Mouse (Mus musculus) brain, embryonic 14.5 days (tissue): ENCODE data around the gene Mast4. TPM values are rescaled to one million over a fixed set of nuclear protein-coding genes. Genes with fewer than 3 reads are reported as not detected.
A peak's percentile ranks its signal among the peaks of the same experiment; 100 is the strongest.
"Not testable (repeated sequence)": the region's sequence is repeated elsewhere in the genome, so short reads cannot be mapped to it uniquely, and the experiment has no call there.

ENCODE experiments used
- DNase-seq: peaks from one replicate; pipeline ENCODE4 v3.0.0-alpha.2; 2011; ENCODE audit warnings: low read depth
- CTCF ChIP-seq: fragments of 200-500 bp; IDR thresholded peaks from 2 replicates; pipeline ENCODE4 v1.5.1; 2012; ENCODE audit warnings: inconsistent platforms, mild to moderate bottlenecking, moderate library complexity, borderline replicate concordance; ENCODE audit not compliant: insufficient read depth, insufficient read length; ENCODE audit errors: extremely low read depth
- POLR2A ChIP-seq: fragments of 200-500 bp; IDR thresholded peaks from 2 replicates; pipeline ENCODE4 v1.6.1; 2012; ENCODE audit warnings: mild to moderate bottlenecking, inconsistent platforms, borderline replicate concordance; ENCODE audit not compliant: poor library complexity, insufficient read depth, insufficient read length, severe bottlenecking; ENCODE audit errors: extremely low read depth
- polyA plus RNA-seq: library from polyadenylated mRNA; depleted of rRNA; stranded (reverse); fragments of >200 nt; gene quantifications from 2 replicates; pipeline ENCODE4 v1.2.3, GENCODE M21; 2012; rRNA removed

Gene Mast4
- polyA plus RNA-seq: 13.0 and 30.7 TPM in 2 replicates

DNA sequence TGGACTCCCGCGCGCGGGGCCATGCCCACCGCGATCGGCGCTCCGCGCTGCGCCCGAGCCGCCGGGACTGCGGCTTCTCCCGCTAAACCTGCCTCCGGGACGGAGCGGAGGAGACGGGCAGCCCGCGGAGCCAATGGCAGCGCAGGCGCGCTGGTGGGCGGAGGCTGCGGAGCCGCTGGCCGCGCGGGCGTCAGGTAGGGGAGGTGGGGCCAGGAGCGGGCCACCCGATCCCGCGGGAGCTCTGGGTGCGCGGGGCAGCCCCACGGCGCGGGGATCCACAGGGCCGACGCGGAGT, at the start of gene Mast4:
Gene Mast4 (minus strand): TSS at position 106 of the 295 bp plus-strand sequence.
- DNase-seq: peak; percentile 93
- TF ChIP-seq CTCF: no peak
- peak; percentile 52; the same call in 1 of the 2 replicates for TF ChIP-seq POLR2A

DNA sequence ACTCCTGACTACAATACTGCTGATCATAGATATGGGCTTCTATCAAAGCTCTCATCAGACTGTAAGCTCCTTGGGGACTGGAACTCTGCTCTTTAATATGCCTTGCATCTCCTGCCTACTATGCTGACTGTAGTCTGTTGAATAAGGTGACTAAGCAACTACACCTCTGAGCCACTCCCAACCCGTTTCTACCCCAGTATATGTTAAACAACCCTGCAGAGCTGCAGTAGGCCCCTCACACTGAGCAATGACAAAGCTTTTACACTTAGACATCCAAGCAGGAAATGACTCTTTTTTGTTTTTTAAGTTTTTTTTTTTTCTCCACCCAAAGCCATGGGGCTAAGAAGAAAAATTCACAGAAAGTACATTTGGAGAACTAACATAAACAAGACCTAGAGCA, 40.2 kb upstream of the Mast4 start:
- no peak for TF ChIP-seq POLR2A
- no peak for TF ChIP-seq CTCF
- DNase-seq: no peak

DNA sequence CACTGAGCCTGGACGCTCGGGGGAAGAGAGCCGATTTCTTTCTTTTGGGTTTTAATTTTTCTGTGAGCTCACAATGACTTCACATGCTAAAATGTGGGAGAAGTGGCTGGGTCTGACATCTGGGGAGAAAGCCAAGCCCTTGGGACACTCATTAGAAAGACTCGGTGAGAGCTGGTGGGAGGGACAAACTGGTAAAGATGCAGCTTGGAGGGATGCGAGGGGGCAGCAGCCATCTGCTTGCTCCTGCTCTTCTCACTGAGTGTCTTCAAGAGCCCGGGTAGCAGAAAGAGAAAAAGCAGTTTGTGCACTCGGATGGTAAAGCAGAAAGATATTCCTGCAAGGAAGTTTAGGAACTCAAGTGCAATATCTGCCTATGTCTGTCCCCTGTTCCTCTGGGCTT, 34.9 kb upstream of the Mast4 start:
- DNase-seq: no peak
- TF ChIP-seq POLR2A (no peak), CTCF (no peak)

DNA sequence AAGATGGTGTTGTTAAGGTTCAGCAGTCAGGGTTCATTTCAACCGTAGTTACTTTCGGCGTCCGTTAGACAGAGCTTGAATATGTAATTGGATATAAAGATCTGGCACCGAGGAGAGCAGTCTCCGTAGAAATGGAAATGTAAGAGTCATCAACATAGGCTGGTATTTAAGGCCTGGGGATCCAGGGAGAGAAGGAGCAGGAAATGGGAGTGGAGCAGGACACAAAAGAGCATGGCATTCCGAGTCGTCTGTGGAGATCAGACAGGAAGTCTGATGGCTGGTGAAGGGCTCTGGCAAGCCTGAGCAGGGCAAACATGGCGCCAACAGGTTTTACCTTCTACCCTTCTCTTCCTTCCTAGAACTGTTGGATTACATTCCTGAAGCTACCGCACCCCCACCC, 28.9 kb upstream of the Mast4 start:
- no peak for DNase-seq
- TF ChIP-seq CTCF (no peak), POLR2A (no peak)

DNA sequence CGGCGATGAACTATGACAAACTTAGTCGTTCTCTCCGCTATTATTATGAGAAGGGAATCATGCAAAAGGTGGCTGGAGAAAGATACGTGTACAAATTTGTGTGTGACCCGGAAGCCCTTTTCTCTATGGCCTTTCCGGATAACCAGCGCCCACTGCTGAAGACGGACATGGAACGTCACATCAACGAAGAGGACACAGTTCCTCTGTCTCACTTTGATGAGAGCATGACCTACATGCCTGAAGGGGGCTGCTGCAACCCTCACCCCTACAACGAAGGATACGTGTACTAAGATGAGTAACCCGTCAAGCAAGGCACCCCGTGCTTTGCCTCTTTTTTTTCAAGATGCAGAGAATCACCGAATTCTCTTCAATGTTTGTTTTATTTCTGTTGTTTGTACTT, 23.1 kb upstream of the Mast4 start:
- not testable (repeated sequence) for DNase-seq

DNA sequence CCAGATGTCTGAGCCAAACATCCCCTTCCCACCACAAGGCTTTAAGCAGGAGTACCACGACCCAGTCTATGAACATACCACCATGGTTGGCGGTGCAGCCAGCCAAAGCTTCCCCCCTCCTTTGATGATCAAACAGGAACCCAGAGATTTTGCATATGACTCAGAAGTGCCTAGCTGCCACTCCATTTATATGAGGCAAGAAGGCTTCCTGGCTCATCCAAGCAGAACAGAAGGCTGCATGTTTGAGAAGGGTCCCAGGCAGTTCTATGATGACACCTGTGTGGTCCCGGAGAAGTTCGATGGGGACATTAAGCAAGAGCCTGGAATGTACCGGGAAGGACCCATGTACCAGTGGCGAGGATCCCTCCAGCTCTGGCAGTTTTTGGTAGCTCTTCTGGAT, 22.6 kb upstream of the Mast4 start:
- DNase-seq: not testable (repeated sequence)

DNA sequence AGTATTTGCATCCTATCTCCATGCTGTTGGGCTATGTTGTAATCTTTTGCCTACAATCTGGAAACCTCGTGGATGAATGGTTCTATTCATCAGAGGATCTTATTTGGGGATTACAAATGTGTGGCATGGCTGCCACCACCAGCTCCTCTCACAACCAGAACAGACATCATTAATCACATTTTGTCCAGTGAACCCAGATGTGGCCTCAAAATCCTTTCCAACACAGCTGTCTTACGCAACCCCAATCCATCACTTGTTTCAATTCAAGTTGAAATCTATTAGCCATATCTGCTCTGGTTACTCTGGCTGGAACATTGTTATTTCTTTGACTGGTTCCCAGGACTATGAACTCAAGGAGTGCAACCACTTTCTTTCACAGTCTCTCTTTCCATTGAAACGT, 20.4 kb upstream of the Mast4 start:
- TF ChIP-seq POLR2A (no peak), CTCF (no peak)

DNA sequence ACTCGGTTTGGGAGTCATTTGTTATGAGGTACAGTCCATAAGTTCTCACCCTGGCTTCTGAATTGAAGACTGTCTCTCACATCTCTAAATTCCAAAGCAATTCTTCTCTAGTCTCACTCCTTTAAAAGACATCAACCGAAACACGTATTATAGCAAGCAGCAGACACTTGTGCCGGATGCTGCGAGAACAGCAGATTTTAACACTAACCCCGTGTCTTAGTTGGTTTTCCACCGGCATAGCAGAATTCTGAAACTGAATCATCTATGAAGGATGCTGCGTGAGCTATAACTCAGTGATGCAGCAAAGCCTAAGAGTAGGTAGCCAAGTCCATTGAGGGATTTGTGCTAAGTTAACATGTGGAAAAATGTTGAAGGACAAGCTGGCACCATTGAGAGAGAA, 10.5 kb upstream of the Mast4 start:
- no peak for DNase-seq
- TF ChIP-seq POLR2A (no peak), CTCF (no peak)

More for the DNA sequence above, 20.4 kb upstream of the Mast4 start:
- DNase-seq: no peak

DNA sequence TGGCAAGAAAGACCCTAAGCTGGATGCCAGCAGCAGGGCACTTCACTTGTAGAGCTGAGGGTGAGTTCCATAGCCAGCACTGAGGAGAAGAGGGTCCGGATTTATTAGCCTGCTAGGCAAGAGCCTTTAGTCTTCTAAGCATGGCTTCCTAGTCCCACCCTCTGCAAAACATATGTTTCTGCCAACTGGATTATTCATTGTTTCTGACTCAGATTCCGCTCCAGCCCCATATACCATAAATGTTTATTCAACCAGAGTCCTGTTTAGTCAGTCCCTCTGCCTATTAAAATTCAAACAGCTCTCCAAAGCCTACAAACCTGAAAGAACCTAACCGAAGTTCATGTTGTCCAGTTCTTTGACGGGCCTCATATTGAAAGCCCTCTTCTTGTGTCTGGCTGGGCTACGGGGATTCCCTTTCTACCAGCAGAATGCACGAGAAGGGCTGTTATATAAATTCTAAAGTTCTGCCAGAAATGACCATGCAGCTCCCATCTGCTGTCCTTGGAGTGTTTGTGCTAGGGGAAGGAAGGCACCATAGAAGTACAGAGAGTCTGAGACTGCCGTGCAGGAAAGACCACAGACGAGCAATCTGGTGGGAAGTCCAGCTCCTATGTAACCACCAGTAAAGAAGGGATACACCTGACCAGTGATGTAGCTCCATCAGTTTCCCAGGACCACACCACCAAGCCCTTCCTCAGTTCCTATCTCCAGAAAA, 9.9 kb upstream of the Mast4 start:
- TF ChIP-seq CTCF (no peak), POLR2A (no peak)
- DNase-seq: no peak

DNA sequence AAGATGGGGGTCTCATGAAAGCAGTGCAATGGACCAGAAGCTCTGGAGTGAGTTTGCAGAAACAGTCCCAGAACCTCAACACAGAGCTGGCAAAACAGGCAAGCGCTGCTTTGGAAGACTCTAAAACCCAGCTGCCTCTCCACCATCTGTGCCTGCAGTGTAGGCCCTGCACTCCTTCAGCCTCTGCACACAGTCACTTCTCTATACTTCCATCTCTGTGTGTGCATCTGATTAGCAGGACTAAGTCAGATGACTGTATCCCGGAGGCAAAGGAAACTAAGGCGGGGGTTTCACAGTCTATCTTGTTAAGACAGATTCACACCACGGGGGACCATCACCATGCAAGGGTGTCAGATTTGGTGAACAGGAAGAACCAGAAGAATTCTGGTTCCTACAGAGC, 6.7 kb upstream of the Mast4 start:
- no peak for DNase-seq
- no peak for TF ChIP-seq POLR2A
- TF ChIP-seq CTCF: no peak

DNA sequence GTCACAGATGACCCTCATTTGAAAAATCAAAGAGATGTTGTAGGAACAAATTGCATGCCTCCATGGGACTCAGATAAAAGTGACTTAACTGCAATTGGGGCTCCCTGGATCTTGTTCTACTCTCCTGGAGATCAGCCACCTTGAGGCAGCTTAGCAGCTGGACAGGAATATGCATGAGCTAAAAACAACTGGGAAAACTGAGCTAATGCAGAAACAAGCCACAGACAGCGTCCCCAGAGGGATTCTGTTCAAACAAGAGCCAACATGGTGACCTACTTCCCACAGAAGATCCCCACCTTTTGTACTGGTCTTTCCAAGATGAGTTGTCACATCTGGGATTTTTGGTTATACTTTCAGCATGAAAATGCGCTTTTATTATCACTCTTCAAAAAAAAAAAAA, 4.3 kb upstream of the Mast4 start:
- TF ChIP-seq CTCF (no peak), POLR2A (no peak)
- no peak for DNase-seq

DNA sequence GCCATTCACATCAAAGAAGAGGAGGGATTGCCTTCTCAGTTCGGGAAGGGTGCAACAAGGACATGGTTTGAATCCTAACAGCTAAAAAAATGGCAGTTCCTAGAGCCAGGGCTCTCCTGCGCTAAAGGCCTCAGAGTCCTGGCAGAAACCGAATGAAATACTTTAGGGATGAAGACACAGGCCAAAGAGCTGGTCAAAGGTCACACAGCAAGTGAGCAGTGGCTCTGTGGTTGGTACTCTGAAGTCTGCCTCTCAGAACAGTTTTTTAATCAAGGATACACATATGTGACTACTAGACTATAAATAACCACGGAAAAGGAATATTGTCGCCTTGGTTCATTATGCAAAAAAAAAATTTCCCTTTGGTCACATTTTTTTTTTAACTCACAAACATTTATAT, 1.9 kb upstream of the Mast4 start:
- DNase-seq: no peak
- no peak for TF ChIP-seq CTCF
- TF ChIP-seq POLR2A: no peak
